Mouse (Mus musculus): Measurements from ENCODE around the gene St5. TPM values are rescaled to one million over a fixed set of nuclear protein-coding genes. Genes with fewer than 3 reads are reported as not detected.
A peak's percentile ranks its signal among the peaks of the same experiment; 100 is the strongest.

Gene St5
- total and polyA plus RNA-seq, 2 experiments from 2014 or later, result 12.3 to 18.0 TPM

- no peak overlapping the region for H3K9ac ChIP-seq
- TF ChIP-seq CTCF (IDR thresholded peaks at IDR 0.05; ENCODE audit: low read depth), result no peak
- H3K27ac ChIP-seq (ENCODE audit: low read depth, low read length), result no peak overlapping the region
Observed at GRCm38 (mm10) chr7:109523741-109524441, 179.5 kb downstream of the St5 start.

DNA sequence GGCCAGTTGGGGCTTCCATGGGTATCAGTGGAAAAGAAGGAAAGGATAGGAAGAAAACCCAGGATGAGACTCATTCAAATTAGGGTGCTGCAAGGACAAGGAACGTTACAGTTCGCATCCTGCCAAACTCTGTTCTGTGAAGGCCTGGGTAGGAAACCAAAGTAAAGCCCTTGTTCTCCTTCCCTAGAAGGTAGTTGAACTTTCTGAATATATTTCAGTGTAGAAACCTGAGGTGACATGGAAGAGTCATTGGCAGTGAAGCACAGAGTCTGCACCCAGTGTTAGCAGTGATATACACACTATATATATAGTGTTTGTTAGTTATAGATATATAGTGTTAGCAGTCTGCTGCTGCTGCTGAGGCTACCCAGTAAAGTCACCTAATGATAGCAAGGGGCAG, 180.1 kb downstream of the St5 start:
- DNase-seq (no peak), ATAC-seq (no peak)
- no peak overlapping the region for H3K4me2 ChIP-seq (ENCODE audit: low read depth)
- no peaks in the 10 kb centered on the region for H3K9me3 ChIP-seq (ENCODE audit: low read length)
- WGBS, result 64% methylated on average over 2 of the region's 2 CpGs
- H3K27ac ChIP-seq (ENCODE audit: low read depth, low read length), result no peak overlapping the region
- no peak overlapping the region for H3K9ac ChIP-seq
- no peaks in the 10 kb centered on the region for H3K27me3 ChIP-seq (ENCODE audit: insufficient read depth, low read length)
- H3K36me3 ChIP-seq (ENCODE audit: insufficient read depth), result peaks cover 53% of the 10 kb centered on the region
- H3K4me1 ChIP-seq (ENCODE audit: insufficient read depth), result peaks cover 7% of the 10 kb centered on the region
- H3K4me3 ChIP-seq (ENCODE audit: low read depth, low read length), result no peak overlapping the region
- TF ChIP-seq CTCF (IDR thresholded peaks at IDR 0.05; ENCODE audit: low read depth), result no peak

More at GRCm38 (mm10) chr7:109523741-109524441, 179.5 kb downstream of the St5 start:
- H3K9me3 ChIP-seq (ENCODE audit: low read length), result no peaks in the 10 kb centered on the region
- H3K4me3 ChIP-seq (ENCODE audit: low read depth, low read length), result no peak overlapping the region
- no peaks in the 10 kb centered on the region for H3K27me3 ChIP-seq (ENCODE audit: insufficient read depth, low read length)
- 63% methylated on average over 6 of the region's 6 CpGs for WGBS
- DNase-seq, result no peak
- no peak for ATAC-seq
- peaks cover 53% of the 10 kb centered on the region for H3K36me3 ChIP-seq (ENCODE audit: insufficient read depth)
- no peak overlapping the region for H3K4me2 ChIP-seq (ENCODE audit: low read depth)
- peaks cover 7% of the 10 kb centered on the region for H3K4me1 ChIP-seq (ENCODE audit: insufficient read depth)

- no peaks in the 10 kb centered on the region for H3K9me3 ChIP-seq (ENCODE audit: low read length)
- WGBS, result 77% methylated on average over 5 of the region's 5 CpGs
- DNase-seq (no peak), ATAC-seq (no peak)
- no peak overlapping the region for H3K27ac ChIP-seq (ENCODE audit: low read depth, low read length)
- no peak overlapping the region for H3K9ac ChIP-seq
- TF ChIP-seq CTCF (IDR thresholded peaks at IDR 0.05; ENCODE audit: low read depth), result no peak
- H3K27me3 ChIP-seq (ENCODE audit: insufficient read depth, low read length), result no peaks in the 10 kb centered on the region
- peaks cover 53% of the 10 kb centered on the region for H3K36me3 ChIP-seq (ENCODE audit: insufficient read depth)
- H3K4me1 ChIP-seq (ENCODE audit: insufficient read depth), result peaks cover 12% of the 10 kb centered on the region
- no peak overlapping the region for H3K4me2 ChIP-seq (ENCODE audit: low read depth)
- H3K4me3 ChIP-seq (ENCODE audit: low read depth, low read length), result no peak overlapping the region
Observed at GRCm38 (mm10) chr7:109522084-109522483, 181.3 kb downstream of the St5 start.

DNA sequence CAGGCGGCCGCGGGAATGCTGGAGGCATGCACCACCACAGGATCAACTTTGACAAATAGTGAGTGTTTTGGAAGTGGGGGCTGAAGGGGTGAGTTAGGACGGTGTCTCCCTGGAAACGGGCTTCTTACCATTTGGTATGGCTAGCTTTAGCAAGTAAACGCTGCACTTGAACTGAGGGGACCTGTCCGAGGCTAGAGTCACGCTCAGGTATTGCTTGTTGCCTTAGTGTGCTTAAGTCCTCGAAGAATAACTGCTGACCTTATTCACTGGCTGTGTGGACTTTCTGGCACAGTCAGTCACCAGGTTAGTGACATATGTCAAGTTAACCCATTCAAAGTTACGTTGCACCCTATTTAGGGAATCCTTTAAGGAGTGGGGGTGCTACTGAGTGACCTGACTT, 183.5 kb downstream of the St5 start:
- no peak for ATAC-seq
- H3K9me3 ChIP-seq (ENCODE audit: low read length), result no peaks in the 10 kb centered on the region
- 4% methylated on average over 10 of the region's 10 CpGs for WGBS
- H3K4me1 ChIP-seq (ENCODE audit: insufficient read depth), result peaks cover 12% of the 10 kb centered on the region
- H3K4me3 ChIP-seq (ENCODE audit: low read depth, low read length), result peak overlapping the region; percentile 63
- no peak for DNase-seq
- no peak for TF ChIP-seq CTCF (IDR thresholded peaks at IDR 0.05; ENCODE audit: low read depth)
- H3K27ac ChIP-seq (ENCODE audit: low read depth, low read length), result no peak overlapping the region
- peak overlapping the region; percentile 91 for H3K4me2 ChIP-seq (ENCODE audit: low read depth)
- H3K36me3 ChIP-seq (ENCODE audit: insufficient read depth), result peaks cover 37% of the 10 kb centered on the region
- no peaks in the 10 kb centered on the region for H3K27me3 ChIP-seq (ENCODE audit: insufficient read depth, low read length)
- H3K9ac ChIP-seq, result peak overlapping the region; percentile 85

DNA sequence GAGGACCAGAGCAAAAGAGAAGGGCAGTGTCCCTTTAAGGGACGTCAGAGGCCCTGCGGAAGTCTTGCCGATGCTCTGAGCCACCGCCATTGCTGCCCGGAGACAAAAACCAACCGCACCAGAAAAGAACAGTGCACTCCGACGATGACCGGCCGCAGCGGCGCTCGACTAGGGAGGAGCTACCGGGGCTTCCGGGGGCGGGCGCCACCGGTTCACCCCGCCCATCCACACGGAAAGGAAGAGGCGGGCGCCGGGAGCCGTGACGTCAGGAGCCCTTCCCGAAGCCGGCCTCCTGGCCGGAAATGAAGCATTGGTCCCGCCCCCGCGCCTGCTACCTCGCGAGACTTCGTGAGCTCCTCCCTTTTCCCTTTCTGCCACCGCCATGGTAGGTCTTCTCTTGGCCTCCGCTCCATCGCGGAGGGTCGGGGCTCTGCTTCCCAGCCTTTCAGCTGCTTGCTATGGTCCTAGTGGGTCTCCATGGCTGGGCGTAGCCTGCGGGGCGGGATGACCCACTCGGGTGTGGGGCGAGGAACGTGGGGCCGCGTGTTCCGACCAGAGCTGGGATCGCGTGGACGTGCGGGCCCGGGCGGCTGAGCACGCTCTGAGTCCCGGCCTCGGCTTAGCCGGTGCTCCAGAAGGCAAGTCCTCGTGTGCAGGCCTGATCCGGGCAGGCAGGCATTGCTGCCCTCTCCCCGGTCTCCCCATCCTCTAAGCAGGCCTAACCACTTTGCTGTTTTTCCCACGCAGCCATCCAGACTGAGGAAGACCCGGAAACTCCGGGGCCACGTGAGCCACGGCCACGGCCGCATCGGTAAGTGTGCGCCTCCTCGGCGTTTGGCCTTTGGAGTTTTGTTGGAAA, 184.3 kb downstream of the St5 start, which contains the start of gene Rpl27a:
Gene Rpl27a, plus strand, starts transcription at position 310 of the 859 bp plus-strand sequence.
- peaks cover 29% of the 10 kb centered on the region for H3K36me3 ChIP-seq (ENCODE audit: insufficient read depth)
- WGBS, result under 1% methylated on average over 70 of the region's 72 CpGs
- ATAC-seq, result peak; percentile 97

DNA sequence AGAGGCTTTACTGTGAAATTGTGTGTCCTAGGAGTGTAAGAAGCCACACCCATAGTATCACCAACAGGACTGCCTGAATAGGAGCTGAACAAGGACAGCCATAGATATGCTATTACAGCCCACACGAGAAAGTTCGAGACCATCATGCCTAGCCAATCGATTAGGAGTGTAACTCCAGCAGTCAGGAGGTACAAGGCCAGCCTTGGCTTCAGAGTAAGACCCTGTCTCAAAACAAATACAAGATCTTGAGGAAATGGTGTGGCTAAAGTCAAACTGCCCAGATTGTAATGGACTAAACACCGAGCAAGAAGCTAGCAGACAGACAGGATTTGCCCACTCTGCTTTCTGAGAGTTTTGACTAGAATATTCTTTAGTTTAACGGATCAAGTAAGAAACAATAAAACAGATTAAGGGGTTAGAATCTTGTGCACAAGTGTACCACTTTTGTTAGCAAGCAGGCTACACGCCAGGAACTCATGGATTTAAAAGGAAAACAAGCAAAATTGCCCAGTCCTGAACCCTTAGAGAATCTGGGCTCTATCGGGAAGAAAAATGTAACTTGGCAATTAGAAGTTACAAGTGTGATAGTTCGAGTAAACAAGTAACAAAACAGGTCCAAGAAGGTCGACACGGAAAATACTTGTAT, 185.2 kb downstream of the St5 start:
- peak overlapping the region; percentile 93 for H3K27ac ChIP-seq (ENCODE audit: low read depth, low read length)
- H3K4me1 ChIP-seq (ENCODE audit: insufficient read depth), result peaks cover 12% of the 10 kb centered on the region
- WGBS, result 14% methylated on average over 10 of the region's 10 CpGs
- H3K27me3 ChIP-seq (ENCODE audit: insufficient read depth, low read length), result no peaks in the 10 kb centered on the region
- peak overlapping the region; percentile 85 for H3K9ac ChIP-seq
- H3K9me3 ChIP-seq (ENCODE audit: low read length), result no peaks in the 10 kb centered on the region
- H3K4me2 ChIP-seq (ENCODE audit: low read depth), result peak overlapping the region; percentile 50
- ATAC-seq (no peak), DNase-seq (no peak)
- no peak for TF ChIP-seq CTCF (IDR thresholded peaks at IDR 0.05; ENCODE audit: low read depth)
- peaks cover 22% of the 10 kb centered on the region for H3K36me3 ChIP-seq (ENCODE audit: insufficient read depth)
- peak overlapping the region; percentile 63 for H3K4me3 ChIP-seq (ENCODE audit: low read depth, low read length)

More for the DNA sequence above, 184.3 kb downstream of the St5 start, which contains the start of gene Rpl27a:
- Histone ChIP-seq H3K9ac (peak within 1 kb of the TSS; percentile 85), H3K4me2 (ENCODE audit: low read depth) (peak within 1 kb of the TSS; percentile 91), H3K4me3 (ENCODE audit: low read depth, low read length) (peak within 1 kb of the TSS; percentile 63), H3K27ac (ENCODE audit: low read depth, low read length) (peak within 1 kb of the TSS; percentile 93), H3K27me3 (ENCODE audit: insufficient read depth, low read length) (no peaks in the 10 kb centered on the region), H3K9me3 (ENCODE audit: low read length) (no peaks in the 10 kb centered on the region), H3K4me1 (ENCODE audit: insufficient read depth) (peaks cover 12% of the 10 kb centered on the region)
- no peak for TF ChIP-seq CTCF (IDR thresholded peaks at IDR 0.05; ENCODE audit: low read depth)
- peak; percentile 99 for DNase-seq

Data from forebrain, postnatal 0 days (tissue).